Mouse (Mus musculus): ENCODE measurements around the gene Gm4450.
"Not testable (repeated sequence)": the region's sequence is repeated elsewhere in the genome, so short reads cannot be mapped to it uniquely, and the experiment has no call there.

The Gm4450 gene

GRCm38 (mm10) chr3:98417328-98417727 is 39.6 kb downstream of the Gm4450 start:
- DNase-seq (ENCODE audit: low spot score): peak; percentile 78

- DNase-seq (ENCODE audit: low spot score): no peak
These were observed 40.3 kb downstream of the Gm4450 start for GRCm38 (mm10) chr3:98416426-98417250.

GRCm38 (mm10) chr3:98414296-98414695 is 42.6 kb downstream of the Gm4450 start:
- no peak for DNase-seq (ENCODE audit: low spot score)

- DNase-seq (ENCODE audit: low spot score): no peak
These were observed 43.2 kb downstream of the Gm4450 start for GRCm38 (mm10) chr3:98413733-98414132.

- not testable (repeated sequence) for DNase-seq (ENCODE audit: low spot score)
These were observed 46.0 kb downstream of the Gm4450 start for GRCm38 (mm10) chr3:98410619-98411580.

- not testable (repeated sequence) for DNase-seq (ENCODE audit: low spot score)
These were observed 49.6 kb downstream of the Gm4450 start for GRCm38 (mm10) chr3:98407261-98407780.

GRCm38 (mm10) chr3:98406569-98407144 is 50.3 kb downstream of the Gm4450 start:
- DNase-seq (ENCODE audit: low spot score): not testable (repeated sequence)

GRCm38 (mm10) chr3:98405877-98406276 is 51.0 kb downstream of the Gm4450 start:
- not testable (repeated sequence) for DNase-seq (ENCODE audit: low spot score)

- not testable (repeated sequence) for DNase-seq (ENCODE audit: low spot score)
These were observed 52.5 kb downstream of the Gm4450 start for GRCm38 (mm10) chr3:98404268-98404895.
